Mouse (Mus musculus) thymus, postnatal 25 days (tissue): ENCODE measurements around the gene Btg4.
A peak's percentile ranks its signal among the peaks of the same experiment; 100 is the strongest.
"Not testable (repeated sequence)": the region's sequence is repeated elsewhere in the genome, so short reads cannot be mapped to it uniquely, and the experiment has no call there.

Experiments used
- DNase-seq: peaks from one replicate; pipeline ENCODE4 v3.0.0; 2022

Btg4 gene

GRCm38 (mm10) chr9:51093697-51094096, 33.0 kb downstream of the Btg4 start:
- no peak for DNase-seq

DNA sequence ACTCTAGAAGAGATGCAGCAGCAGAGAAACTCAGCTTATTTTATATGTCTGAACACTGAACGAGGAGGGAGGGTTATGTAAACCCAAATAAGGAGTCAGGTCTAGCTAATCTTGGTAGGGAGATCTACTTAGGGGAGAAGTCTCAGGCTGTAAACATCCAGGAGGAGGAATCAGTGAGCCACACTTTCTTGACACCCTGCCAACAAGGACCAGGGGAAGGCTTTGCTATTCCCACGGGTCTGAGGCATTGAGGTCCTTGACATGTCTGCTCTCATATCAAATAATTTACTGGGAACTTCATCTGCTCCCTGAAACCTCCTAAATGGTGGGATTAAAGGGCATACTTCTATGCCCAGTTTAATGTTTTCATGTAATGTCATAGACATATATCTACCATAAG, 35.6 kb downstream of the Btg4 start:
- no peak for DNase-seq

- no peak for DNase-seq
Observed at GRCm38 (mm10) chr9:51101756-51102425, 41.2 kb downstream of the Btg4 start, which contains the start of gene 4833427G06Rik. Gene 4833427G06Rik (minus strand): TSS chr9:51102078.

DNA sequence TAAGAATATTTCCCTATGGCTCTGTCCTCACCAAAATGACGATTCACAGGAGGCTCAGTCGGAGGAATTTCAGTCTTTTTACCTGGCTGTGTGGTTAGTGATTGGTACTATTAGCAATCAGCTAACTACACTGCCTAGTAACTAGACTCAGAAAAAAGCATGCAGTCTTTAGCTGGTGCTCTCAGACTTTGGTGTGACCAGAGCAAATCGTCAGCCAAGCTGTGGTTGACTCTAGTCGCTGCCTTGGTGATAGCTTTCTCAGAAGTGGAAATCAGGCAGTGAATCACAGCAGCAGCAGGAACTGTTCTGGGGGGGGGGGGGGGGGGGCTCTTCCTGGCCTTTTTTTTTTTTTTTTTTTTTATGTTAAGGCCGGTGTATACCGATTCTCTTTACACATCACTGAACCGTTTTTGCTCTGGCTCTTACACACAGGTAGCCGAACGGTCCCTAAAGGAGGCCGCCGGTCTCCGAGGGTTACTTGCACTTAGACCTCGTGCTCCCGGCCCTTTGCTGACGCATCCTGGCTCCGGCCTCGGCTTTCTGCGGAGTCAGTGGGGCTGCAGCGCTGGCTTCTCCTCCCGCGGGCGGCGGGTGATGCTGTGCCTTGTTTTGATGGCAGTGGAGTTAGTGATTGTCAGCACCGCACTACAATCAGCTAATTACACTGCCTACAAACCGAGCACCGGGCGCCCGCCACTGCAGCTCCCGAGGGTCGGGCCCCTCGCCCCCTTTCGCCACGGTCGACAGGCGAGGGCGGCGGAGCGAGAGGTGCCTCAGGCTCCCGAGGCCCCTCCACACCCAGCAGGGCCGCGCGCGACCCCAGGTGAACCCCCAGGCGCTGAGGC, 42.5 kb downstream of the Btg4 start:
- DNase-seq = no peak

DNA sequence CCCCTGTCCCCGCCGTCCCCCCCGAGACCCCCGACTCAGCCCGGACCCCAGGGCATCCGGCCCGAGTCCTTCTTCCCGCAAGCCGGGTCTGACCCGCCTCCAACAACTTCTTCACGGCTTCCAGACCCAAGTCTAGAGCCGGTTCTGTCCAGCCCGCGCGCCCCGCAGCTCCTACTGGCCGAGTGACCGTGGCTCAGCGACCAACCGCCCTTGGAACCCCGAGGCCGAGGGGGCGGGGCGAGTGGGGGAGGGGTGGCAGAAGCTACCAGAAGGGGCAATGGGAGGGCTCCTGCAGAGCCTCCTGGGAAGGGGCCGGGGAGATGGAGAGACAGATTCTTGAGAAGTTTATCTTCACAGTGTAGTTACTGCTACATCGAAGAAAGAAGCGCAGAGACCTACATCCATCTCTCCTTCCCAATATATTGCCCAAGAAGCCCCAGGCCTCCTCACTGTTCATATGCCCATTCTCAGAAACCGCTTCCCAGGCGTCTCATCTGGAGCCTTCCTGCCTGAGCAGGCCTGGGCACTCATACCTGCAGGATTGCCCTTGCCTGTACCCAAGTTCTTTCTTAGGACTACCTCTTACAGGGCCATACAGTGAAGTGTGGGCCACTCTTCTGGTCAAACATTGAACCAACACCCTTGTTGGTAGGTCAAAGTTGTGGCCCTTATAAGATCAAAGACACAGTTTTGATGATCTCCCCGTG, 43.3 kb downstream of the Btg4 start:
- no peak for DNase-seq

- DNase-seq = no peak
Observed at GRCm38 (mm10) chr9:51105751-51106150, 45.0 kb downstream of the Btg4 start.

DNA sequence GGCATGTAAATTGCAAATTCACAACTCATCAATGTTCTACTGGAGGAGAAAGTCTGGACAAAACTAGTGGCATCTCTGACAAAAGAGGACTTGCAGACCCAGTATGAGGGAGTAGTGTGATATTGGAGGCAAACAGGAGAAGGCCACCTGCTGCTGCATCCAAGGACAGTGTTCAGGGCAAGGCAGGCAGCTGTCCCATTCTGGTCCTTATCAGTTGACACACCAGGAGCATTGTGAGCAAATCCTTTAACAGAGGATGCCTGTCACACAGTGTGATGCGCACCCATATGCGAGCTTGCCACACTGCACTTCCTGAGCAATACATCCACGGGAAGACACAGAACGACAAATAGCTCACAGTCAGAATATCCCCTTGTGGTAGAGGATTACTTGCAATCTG, 54.1 kb downstream of the Btg4 start:
- no peak for DNase-seq

DNA sequence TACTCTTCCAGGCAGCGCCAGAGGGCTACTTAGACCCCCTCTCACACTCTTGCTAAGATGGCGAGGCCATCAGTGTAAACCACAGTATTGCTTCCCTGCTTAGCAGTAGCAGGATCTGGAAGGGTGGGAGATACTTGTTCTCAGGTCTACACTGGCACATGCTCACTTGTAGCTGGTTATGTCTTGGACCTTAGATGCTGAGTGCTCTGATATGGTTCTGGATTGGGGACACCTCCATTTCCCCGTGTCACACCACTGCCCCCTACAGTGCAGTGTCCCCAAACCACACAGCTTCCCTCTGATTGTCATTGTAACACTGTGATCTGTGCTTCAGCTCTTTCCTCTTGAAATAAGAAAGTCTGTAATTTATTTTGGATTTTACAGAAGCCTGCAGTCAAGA, 76.3 kb downstream of the Btg4 start:
- peak; percentile 33 for DNase-seq

- DNase-seq = no peak
Observed at GRCm38 (mm10) chr9:51137432-51137831, 76.7 kb downstream of the Btg4 start.

- no peak for DNase-seq
Observed at GRCm38 (mm10) chr9:51137836-51138235, 77.1 kb downstream of the Btg4 start.

DNA sequence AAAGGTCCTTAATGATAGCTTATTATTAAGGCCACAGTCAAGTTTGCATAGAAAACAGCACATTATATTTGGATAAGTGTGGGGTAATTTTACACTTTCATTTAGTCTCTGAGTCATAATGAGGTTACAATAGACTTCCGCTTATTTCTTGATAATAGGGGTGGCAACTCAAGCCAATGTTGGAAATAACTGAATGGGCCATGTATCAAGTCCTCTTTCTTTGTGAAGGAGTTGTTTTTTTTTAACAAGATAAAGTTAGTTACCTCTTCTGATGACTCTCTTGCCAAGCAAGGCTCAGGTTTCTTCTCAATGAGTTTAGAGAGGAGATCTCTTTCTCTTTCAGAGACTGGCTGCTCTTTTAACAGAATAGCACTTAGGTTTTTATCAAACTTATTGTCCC, 77.6 kb downstream of the Btg4 start:
- no peak for DNase-seq

DNA sequence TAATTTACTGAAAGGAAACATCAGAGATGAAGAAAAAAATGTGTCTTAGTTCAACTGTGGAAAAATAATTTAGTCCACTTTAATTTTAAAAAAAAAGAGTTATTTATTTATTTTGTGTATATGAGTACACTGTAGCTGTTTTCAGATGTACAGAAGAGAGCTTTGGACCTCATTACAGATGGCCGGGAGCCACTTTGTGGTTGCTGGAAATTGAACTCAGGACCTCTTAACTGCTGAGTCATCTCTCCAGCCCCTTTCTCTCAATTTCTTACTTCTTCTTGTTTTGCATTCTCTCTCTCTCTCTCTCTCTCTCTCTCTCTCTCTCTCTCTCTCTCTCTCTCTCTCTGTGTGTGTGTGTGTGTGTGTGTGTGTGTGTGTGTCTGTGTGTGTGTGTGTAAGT, 78.7 kb downstream of the Btg4 start:
- DNase-seq = not testable (repeated sequence)

- DNase-seq = no peak
Observed at GRCm38 (mm10) chr9:51140711-51141110, 80.0 kb downstream of the Btg4 start.

GRCm38 (mm10) chr9:51143437-51143836, 82.7 kb downstream of the Btg4 start:
- DNase-seq = no peak

DNA sequence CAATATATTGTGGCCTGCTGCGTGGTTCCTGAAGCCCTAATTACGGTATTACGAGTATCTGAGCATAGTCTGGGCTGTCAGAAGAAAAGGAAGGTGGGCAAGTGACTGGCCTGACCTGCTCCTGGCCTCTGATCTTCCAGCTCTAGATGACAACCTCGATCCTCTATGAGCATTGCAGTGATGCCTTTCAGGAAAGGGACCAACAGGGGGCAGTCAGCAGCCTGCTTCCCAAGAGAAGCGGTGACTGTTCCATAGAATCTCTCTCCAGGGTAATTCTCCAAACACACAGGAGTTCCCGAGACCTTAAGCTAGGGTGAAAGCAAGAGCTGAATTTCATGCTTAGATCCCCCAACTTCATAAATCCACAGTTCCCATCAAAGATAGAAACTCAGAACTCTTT, 83.5 kb downstream of the Btg4 start:
- DNase-seq = no peak

- DNase-seq = no peak
Observed at GRCm38 (mm10) chr9:51146496-51146895, 85.8 kb downstream of the Btg4 start.

- DNase-seq = no peak
Observed at GRCm38 (mm10) chr9:51147294-51147693, 86.6 kb downstream of the Btg4 start.

DNA sequence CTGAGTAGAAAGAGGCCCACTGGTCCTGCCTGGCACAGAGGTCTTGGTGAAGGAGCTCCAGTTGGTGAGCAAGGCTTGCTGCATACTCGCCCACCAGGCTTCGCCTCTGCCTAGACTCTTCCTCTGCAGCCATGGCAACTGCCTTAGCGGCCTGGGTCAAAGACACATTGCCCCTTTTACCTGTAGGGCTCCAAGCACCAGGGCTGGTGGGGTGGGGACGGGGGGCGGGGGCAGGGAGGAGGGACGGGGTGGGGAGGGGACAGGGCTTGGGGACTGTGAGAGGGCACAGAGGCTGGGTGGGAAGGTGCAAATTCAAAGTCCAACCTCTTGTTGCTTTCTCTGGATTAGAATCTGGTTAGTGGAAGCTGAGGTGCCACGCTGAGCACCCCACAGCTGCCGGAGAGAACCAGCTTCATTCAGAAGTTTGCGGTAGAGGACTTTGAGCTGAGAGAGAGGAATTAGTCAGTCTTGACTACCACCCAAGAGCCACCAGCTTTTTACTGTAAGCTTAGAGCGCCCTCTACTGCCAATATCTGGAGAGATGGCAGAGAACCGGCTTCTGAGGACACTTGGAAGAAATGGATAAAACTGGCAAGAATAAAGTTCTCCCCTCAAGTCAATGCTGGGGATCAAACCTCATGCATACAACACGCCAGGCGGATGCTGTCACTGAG, 91.5 kb downstream of the Btg4 start:
- DNase-seq = peak; percentile 46

DNA sequence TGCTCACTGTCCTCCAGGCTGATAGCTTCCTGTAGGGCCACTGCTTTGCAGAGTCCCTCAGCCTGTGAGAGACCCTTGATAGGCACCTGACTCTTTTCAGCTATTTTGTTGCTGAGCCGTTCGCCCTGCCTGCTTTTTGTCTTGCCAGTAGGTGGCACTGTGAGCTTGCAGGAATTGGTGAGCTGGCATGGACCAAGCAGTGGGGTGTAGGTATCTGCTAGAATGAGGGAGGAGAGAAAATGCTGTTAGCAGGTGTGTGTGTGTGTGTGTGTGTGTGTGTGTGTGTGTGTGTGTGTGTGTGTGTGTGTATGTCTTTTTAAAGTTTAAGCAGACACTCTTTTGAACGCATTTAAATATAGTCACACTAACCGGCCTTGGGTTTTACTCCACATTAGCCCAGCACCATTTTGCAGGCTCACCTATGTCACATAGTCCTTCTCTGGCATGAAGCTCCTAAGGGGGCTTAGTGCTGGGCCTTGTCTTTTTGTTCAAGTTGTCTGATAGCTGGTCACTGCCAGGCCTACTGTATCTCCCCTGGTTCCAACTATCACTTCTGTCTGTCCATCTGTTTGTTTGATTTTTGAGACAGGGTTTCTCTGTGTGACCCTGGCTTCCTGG, 101.2 kb downstream of the Btg4 start:
- peak; percentile 86 for DNase-seq

DNA sequence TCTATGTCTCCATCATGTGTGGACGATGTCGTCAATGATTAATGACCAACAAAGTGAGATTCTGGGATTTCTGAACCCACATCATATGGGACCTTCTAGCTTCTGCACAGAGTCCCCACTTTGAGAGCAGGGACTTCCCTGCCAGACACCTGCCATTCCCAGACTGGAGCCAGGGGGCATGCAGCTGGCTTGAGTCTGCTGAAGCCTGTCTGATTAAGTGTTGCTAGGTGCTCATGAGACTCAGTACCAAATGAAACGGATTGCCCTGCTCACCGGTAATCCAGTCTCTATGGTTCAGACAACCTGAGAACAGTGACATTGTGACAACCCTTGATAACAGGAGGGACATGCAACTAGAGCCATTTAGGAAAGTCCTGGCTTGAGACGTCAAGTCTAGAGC, 103.3 kb downstream of the Btg4 start:
- DNase-seq = no peak

- DNase-seq = peak; percentile 29
Observed at GRCm38 (mm10) chr9:51165312-51166180, 104.8 kb downstream of the Btg4 start, which contains the start of gene Gm32742. Gene Gm32742 (minus strand): TSS chr9:51165517.

DNA sequence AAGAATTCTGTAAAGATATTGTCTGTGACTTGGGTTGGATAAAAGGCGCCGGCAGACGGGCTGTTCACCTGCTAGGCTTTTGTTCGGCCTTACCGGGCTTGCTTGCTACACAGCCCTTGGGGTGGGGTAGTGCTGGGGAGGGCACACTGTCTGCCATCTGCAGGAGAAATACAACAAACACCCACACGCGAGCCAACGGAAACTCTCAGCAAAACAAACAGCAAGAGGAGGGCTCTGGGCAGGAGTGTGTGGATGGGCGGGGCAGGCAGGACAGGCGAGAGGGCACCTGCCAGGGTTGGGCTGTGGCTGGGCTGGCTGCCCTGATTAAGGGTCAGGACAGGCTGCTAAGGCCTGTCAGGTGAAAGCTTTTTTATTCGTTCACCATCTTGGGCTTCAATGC, 107.3 kb downstream of the Btg4 start:
- DNase-seq = peak; percentile 64
